Mouse (Mus musculus) heart, postnatal 14 days (tissue): ENCODE measurements around the gene Kat6b. TPM values are rescaled to one million over a fixed set of nuclear protein-coding genes. Genes with fewer than 3 reads are reported as not detected.

Experiments used
- DNase-seq, 2 experiments: peaks; one replicate each; pipeline ENCODE4 v3.0.0; 2021 to 2022
- intact Hi-C: fragments of 180-260 bp; cut with DNase I; formaldehyde crosslinking; loops from one replicate; pipeline ENCODE4 v1.15.1; 2025
- total RNA-seq, 2 experiments: library from RNA; stranded (reverse); gene quantifications; 2 replicates each; pipeline ENCODE4 v1.2.3; 2021

Kat6b gene
- total RNA-seq, 2 experiments from 2014 or later: 33.5 to 38.4 TPM

DNA sequence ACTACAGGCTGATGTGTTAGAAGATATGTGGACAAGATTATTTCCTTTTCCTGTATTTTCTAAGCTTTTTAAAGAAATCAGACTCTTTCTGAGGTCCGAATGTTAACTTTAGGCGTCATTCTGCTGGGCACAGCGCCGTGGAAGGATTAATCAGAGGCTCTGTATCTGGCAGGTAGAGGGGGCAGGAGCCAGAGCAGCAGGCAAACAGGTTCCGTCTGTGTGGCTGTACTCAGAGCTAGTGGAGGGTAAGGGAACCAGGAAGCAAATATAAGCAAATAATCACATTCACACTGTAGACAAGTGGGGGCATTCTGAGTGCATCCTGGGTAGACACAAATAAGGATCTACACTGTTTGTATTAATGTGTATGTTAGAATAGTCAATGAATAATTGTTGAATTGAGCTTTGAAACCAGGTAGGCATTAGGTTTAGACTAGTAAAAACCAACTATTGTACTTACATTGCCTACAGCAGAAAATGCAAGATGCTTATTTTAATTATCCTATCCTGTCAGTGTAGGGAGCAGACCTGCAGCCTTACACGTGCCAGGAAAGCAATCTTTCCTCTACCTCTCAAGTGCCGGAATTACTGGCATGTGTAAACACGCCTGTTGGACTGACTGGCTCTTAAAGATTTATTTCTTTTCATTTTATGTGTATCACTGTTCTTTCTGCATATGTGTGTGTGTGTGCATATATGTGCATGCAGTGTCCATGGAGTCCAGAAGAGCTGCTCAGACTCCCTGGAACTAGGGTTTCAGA is 104.4 kb downstream of the Kat6b start:
- intact Hi-C loops: no loop called here
- DNase-seq: no peak

DNA sequence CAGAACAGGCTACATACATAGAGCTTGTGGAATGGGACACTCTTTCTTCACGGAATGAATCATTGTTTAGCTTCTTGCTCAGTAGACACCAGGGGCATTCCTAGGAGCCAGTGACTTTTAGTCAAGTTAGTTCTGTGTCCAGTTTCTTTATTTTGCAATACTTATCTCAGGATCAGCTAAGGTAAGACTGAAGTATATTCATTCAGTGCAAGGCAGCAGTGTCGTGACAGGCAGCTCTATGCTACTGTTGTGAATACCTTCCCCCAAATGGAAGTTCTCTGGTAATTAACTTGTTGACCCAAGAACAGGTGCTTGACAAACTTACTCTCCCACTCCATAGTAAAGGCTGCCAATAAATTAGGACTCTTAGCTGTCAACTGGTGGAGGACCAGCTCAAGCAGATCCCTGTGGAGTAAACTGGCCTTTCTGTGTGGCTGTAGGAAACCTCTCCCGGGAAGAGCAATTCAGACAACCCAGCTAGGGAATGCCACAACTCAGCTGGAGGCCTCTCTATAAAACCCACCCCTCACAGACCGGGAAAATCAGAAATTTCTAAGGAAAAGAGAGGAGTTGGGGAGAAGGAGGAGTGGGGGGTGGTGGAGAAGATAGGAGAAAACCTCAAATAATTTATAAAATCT is 105.4 kb downstream of the Kat6b start:
- intact Hi-C loops: no loop called here
- DNase-seq: no peak

DNA sequence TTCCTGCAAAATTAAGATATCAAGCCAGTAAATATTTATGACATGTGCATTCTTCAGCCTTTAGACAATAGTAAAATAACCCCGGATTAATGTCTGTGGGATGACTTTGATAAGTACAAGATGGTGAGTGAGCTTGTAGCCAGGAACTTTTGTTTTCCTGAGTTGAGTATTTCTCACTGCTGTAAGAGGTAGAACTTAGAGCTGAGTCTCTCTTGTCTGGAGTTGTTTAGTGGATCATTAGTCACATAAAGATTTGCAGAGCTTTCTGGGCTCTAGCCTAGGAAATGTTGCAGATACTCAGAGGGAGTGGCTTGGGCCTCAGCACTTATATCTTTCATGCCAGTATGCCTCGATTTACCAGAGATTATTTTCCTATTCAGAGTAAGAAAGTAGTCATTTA is 106.7 kb downstream of the Kat6b start:
- intact Hi-C loops: no loop called here
- no peak for DNase-seq

DNA sequence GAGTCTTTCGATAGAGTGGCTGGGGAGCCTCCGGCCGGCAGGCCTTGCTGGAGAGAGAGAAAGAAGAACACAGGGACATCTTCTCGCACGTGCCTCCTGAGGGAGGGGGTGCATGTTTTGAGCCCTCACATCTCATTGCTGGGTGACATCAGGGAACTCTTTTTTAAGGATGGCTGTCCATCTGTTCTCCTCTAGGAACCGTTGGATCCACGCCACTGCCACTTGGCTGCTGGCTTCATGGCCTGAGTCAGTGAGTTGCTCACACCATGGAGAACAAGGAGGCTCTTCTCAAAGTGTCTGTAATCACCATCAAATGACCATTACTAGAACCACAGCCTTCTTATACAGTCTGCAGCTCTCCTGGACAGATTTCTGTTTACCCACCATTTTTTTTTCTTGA is 108.4 kb downstream of the Kat6b start:
- peak; percentile 52 to 69 for DNase-seq
- intact Hi-C loops: no loop called here

DNA sequence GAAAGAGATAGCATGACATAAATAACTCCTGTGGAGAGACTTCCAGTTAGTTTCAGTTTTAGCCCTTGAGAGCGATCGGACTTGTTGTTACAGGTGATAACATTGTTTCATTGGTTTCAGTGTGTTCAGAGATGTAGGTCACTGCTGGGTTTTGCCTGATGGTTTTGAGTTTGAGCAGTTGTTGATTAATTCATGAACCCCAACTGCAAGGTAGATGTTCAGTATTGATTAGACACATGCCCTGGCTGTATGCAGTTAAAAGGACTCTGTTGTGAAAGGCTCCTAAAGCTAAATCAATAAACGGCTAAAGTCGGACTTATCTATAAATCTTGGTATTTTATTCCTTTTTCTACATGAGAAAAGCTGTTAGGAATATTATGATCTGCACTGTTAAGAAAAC is 109.0 kb downstream of the Kat6b start:
- DNase-seq: no peak
- intact Hi-C loops: no loop called here

DNA sequence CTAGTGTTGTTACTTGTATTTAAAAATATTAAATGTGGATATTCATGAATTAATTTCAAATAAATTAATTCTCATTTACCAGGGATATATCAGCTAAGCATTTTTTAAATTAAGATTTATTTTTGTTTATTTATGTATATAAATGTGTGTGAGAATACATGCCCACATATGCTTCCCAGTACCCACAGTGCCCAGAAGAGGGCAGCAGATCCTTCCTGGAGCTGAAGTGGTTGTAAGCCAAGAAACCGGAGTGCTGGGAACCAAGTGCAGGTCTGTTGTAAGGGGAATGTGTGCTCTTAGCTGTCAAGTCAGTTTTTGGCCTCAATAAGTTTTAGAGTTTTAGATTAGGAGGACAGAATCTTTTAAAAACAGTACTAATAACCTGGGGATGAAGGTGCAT is 110.9 kb downstream of the Kat6b start:
- no peak for DNase-seq
- intact Hi-C loops: no loop called here

DNA sequence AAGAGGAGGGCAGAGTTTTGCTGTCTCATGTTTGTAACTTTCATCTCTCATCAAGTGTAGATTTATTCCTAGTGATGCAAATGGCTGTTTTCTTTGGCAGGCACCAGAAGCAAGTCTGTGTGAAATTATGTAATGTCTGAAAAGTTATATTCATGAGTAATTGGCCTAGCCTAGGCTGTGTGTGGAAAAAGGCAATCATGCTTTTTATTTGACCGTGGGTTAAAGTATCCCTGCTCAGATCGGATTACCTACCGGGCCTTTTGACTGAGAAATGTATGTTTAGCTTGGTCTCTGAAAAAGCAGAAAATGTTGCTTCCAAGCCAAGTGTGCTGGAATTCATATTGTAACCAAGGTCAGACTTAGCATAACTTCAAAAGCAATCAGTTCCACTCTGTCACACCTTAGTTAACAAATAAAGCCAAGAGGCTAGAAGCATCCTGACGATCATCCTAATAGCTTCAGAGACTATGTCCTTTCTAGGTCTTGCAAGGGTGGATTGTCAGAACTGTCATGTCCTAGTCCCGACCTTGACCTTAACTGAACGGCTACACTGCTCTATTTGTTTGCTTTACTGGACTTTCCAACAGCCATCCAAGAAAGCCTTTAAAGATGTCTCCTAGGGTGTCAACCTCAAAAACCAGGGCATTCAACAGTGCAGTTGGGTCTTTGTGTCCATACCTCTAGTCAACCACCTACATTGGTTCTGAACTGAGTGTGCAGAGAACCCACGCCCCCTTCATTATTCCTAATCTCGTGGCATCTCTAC is 111.9 kb downstream of the Kat6b start:
- intact Hi-C loops: no loop called here
- DNase-seq: no peak

DNA sequence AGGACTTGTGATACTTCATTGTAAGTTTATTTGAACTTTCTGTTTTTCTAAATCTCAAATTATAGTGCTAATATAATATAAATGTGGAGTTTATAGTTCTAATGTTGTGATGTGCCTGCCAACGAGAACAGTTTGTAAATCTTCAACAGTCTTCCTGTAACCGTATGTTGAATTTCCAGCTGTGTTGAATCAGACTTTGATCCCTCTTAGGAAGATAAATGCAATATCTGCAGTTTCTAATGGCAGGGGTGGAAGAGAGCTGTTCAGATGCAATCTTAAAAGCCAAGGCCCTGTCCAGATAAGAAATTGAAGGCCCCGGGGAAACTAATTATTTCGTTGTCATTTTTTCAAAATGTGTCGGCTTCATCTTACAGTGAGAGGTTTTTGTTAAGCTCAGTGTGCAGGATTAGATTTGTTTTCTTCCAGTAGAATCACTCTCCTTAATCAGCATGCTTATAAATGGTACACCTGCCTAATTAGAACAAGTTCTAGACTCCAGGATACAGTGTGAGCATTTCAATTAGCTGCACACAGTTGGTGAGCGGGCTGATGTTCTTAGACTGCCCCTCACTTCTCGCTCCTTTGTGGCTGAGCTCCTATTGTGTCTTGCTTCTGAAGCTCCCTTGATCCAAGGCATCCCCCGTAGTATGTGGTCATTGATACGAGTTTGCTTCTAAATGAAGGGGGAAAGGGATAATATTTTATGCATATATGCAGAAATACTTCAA is 118.4 kb downstream of the Kat6b start:
- intact Hi-C loops: no loop called here
- DNase-seq: no peak

DNA sequence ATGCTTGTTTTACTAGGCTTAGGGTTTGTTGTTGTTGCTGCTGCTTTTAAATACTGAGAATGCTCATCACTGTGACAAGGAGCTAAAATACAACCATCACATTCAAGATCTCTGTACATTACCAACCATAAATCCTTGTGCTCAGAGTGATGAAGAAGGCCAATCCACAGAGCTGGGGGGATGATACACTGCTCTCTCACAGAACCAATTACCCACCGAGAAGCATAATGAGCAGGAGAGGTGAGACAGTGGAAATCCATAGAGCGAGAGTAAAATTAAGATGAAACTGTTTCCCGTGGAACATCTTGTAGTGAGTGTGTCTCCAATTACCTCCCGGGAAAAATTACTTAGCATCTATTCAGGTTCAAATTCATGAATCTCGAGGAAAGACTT is 118.9 kb downstream of the Kat6b start:
- intact Hi-C loops: no loop called here

DNA sequence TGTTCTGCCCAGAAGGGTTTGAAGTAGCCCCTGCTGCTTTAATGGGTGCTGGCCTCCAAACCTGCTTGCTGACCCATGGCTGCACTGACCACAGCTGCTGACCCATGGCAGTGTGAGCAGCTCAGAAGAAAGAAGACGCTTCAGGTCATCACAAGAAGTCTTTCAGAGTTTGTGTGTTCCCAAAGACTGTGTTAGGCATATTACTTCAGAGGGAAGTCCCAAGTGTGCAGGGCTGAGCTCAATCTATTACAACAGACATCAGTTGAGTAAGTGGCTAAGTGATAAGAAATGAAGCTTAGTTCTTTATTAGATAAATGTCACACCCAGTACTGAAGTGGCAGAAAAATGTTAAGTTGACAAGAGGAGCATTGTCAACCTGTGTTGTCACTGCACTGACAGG is 119.4 kb downstream of the Kat6b start:
- intact Hi-C loops: no loop called here

More for the DNA sequence above, 118.9 kb downstream of the Kat6b start:
- DNase-seq: no peak

DNA sequence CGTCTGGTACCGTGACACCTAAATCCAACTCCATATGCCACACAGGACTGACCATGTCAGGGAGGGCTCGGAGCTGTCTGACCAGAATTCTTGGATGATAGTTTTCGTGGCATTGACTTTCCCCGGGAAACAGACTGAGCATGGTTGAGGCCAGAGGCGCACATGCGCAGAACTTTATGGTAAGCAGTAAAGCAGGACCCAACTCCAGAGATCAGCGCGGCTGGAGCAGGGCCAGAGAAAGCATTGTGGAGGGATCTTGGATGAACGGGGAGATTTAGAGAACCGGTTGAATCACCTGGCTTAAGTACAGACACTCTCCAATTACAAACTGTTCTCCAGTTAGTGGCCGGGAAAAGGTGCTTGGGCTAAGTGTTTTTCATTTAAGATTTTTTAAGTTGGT is 120.9 kb downstream of the Kat6b start:
- DNase-seq: no peak
- intact Hi-C loops: no loop called here

More for the DNA sequence above, 119.4 kb downstream of the Kat6b start:
- DNase-seq: no peak

DNA sequence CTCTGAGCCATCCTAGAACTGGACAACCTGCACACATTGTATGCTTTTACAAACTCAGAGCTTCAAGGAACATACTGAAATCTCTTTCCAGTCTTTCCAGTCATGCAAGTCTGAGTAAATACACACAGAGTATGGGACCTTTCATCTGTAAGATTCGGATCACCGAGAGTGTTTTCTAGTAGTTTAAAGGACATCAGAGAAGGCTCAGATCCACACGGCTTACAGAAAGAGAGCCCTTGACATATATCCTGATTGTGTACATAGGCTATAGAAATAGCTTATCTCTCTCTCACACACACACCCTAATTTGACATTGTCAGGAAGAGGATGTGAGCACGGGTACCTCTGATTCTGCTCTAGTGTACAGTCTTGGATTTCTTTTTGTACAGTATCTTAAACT is 121.7 kb downstream of the Kat6b start:
- intact Hi-C loops: no loop called here
- no peak for DNase-seq

DNA sequence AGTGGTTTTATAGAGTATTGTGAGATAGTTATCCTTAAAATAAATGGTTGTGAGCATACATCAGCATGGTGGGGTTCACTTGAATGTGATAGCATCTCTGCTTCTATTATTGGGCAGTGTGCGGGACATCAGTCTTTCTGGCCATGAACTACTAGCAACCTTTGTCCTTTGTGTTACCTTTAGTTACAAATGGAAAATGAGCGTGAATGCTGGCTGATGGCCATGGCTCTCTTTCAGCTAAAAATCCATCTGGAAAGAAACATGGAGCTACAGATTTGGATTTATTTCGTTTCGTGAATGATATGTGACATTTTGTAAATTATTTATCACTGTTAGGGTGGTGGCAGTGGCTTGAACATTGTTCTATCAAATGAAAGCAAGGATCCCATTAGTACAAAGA is 126.5 kb downstream of the Kat6b start:
- intact Hi-C loops: loop anchor here (5.0 kb wide), 1 partner anchor 110 kb away; no protein-coding TSS in a partner anchor

DNA sequence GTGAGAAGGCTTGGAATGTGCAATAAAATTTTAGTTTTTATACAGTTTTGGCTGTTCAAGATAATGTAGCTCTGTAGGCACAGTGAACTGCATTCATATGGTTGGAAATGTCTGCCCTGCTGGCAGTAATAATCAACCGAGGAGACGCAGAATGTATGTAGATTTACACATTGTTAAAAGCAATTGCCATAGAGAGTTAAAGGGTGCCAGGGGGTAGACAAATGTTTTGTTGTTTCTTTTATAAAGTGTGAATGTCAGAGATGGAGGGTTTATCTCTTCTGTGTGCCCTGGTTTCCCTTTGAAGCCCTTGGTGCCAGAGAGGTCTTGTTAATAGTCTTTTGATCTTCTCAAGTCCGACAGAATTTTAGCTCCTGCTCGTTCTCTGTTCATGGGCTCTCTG is 127.7 kb downstream of the Kat6b start:
- intact Hi-C loops: loop anchor here (5.0 kb wide), 1 partner anchor 112 kb away; no protein-coding TSS in a partner anchor

More for the DNA sequence above, 126.5 kb downstream of the Kat6b start:
- no peak for DNase-seq

DNA sequence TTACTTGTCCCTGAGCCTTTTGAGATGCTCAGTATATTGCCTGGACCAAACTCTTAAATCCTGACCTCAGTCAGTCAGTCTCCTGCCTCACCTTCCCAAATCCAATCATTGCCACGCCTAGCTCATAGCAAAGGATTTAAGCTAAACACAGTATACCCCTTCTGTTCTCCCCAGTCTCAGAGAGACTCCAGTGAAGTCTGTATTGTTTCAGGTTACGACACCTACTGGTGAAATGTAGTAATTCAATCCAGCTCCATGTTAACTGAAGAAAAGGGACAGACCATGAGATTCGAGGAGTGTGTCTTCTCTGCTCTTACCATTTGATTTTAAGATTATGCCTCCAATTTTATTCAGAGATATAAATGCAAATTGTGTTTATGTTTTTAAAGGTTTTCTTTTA is 129.0 kb downstream of the Kat6b start:
- DNase-seq: peak in 1 of 2 experiments; percentile 41

More for the DNA sequence above, 127.7 kb downstream of the Kat6b start:
- DNase-seq: no peak

DNA sequence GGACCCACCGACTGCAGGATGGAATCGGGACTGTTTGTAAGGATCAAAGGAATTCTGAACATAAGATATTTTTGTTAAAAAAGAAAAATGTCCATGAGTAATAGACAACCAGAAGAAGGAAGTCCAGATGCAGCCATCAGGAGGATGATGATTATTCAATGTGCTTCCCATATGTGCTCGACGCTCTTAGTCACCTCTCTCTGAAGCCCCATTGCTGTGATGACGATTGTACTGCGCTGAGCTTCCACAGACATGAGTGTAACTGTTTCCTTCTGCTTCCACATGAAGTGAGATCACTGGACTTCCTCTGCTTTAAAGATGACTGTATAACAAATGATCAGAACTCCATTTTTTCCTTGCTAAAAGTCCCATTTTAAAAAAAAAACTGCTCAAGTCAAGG is 131.8 kb downstream of the Kat6b start:
- DNase-seq: no peak
- intact Hi-C loops: loop anchor here (5.0 kb wide), 1 partner anchor 476 kb away; no protein-coding TSS in a partner anchor

More for the DNA sequence above, 129.0 kb downstream of the Kat6b start:
- intact Hi-C loops: loop anchor here (5.0 kb wide), 1 partner anchor 473 kb away; no protein-coding TSS in a partner anchor

DNA sequence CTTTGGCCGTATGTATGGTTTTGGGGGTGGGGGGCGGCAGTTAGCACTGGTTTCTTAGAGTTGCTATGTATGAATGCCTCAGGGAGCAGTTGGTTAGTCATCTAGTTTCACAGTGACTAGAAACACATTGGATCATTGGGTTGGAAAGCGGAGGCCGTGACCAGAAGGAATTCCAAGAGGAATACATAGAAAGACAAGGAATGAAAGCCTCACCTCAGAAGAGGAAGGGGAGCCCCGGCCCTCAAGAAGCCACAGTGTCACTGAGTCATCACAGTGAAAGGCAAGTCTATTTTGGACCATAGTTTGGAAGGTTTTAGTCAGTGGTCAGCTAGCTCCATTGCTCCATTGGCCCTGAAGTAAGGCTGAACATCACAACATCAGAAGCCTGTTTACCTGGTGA is 132.9 kb downstream of the Kat6b start:
- intact Hi-C loops: loop anchor here (5.0 kb wide), 1 partner anchor 477 kb away; no protein-coding TSS in a partner anchor
- DNase-seq: no peak

DNA sequence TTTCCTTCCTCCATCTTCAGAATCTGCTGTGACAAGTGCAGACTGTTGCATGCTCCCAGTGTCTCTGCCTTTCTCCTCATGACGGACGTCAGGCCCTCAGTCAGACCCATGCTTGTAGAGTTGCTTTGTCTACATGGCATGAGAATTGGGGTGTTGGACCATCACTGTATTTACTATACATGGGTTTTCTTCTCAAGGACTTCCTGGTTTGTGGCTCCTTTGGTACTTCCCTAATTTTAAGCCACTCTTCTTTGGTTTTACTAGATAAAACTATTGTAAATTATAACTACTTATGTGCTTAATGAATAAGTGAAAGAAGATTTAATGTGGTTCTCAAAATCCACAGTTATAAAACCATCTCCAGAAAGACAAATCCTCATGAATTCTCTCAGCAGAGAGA is 134.6 kb downstream of the Kat6b start:
- intact Hi-C loops: no loop called here
- DNase-seq: no peak

DNA sequence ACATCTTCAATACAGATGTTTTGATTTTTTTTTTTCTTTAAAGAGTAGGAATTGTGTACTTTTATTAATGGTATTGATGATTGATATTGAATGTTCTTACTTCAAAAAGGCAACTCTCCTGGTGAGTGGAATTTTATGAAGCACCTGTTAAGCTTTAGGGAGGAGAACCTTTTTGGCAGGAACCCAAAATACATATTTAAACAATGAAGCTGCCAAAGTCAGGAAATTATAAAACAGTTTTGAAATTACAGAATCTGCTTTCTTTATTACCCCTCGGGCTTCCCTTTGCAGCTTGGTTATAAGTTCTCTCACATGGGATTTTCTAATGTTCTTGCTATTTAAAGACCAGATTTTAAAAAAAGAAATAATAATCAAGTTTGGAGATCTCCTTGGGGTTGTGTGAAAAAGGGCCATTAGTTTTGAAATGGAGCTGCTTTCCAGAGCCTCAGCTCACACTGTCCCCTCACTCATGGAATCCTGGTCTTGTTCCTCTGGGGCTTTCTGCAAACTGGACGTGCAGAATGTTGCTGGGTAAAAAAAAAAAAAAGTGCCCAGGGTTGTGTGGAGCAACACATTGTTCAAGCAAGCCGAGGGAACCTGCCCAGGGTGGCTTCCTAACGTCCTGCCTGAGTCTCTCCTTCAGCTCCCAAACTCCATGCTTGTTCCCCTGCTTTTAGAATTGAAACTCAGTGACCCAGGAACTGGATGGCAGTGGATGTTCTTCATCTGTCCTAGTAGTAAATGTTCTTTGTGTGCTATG is 136.2 kb downstream of the Kat6b start:
- intact Hi-C loops: no loop called here
- no peak for DNase-seq

DNA sequence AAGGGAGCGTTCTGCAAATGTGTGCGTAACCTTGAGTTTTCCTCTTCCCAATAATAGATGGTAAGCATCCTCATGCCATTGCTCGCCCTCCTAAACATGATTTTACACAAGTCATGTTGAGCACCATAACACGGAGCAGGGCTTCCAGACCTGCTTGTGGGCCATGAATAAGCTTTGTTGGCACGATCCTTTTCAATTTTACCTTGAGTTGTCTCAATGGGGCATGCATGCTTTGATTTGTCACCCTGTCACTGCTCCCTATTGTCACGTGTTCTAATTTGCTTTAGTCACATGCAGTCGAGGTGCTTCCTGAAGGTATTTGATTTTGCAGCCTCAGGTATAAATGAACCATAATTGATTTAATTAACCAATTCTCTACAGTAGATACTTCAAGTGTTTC is 138.7 kb downstream of the Kat6b start:
- intact Hi-C loops: no loop called here
- no peak for DNase-seq
